Mouse (Mus musculus): ENCODE results near the gene Cdsn. TPM values are rescaled to one million over a fixed set of nuclear protein-coding genes. Genes with fewer than 3 reads are reported as not detected.

The Cdsn gene
- polyA plus RNA-seq, 1 experiment from 2014 or later, result 2.1 TPM

DNA sequence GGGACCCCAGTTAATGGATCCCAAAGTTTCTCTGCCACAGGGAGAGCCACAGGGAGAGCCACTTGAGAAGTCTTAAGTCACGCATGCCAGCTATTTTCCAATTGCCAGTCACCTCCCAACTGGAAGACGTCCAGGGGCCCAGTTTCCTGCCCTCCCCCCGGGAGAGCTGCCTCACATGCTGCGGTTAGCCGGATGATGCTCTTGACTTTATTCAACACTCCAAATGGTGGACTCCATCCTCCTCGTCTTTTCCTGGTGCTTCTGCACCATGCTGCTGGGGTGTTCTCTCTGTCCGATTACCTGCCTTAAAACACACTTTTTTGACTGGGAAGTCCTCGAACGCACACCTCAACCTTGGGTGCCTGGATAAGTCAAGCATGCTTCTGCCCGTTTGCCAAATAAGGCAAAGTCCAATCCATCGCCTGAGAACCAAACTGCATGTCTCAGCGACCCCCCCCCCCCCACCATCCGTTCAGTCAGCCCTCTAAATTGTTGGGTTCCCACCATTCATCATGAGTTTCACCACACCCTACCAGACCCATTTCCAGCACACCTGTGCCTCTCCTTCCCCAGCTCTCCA lies 4.3 kb downstream of the Cdsn start:
- no peak overlapping the region for H3K27ac ChIP-seq
- WGBS, result 82% methylated on average over 13 of the region's 13 CpGs
- no peak for ATAC-seq (ENCODE audit: insufficient read depth, low FRiP score, low read depth)

GRCm38 (mm10) chr17:35556812-35557211 lies 4.9 kb downstream of the Cdsn start:
- no peak overlapping the region for H3K9ac ChIP-seq
- ATAC-seq (ENCODE audit: insufficient read depth, low FRiP score, low read depth), result peak; percentile 8; the same call in 1 of the 2 replicates
- H3K4me2 ChIP-seq, result peak overlapping the region; percentile 19; the same call in 1 of the 2 replicates
- H3K27me3 ChIP-seq (replicated peaks), result no peaks in the 10 kb centered on the region
- H3K36me3 ChIP-seq, result no peaks in the 10 kb centered on the region
- no peak overlapping the region for H3K4me3 ChIP-seq (replicated peaks)
- 21% methylated on average over 5 of the region's 5 CpGs for WGBS
- no peaks in the 10 kb centered on the region for H3K4me1 ChIP-seq
- H3K9me3 ChIP-seq, result no peaks in the 10 kb centered on the region
- peak overlapping the region; percentile 57; the same call in 1 of the 2 replicates for H3K27ac ChIP-seq

More for the DNA sequence above, 4.3 kb downstream of the Cdsn start:
- H3K9me3 ChIP-seq, result no peaks in the 10 kb centered on the region
- H3K27me3 ChIP-seq (replicated peaks), result no peaks in the 10 kb centered on the region
- no peaks in the 10 kb centered on the region for H3K4me1 ChIP-seq
- H3K9ac ChIP-seq, result no peak overlapping the region
- H3K36me3 ChIP-seq, result no peaks in the 10 kb centered on the region
- H3K4me3 ChIP-seq (replicated peaks), result no peak overlapping the region
- no peak overlapping the region for H3K4me2 ChIP-seq

DNA sequence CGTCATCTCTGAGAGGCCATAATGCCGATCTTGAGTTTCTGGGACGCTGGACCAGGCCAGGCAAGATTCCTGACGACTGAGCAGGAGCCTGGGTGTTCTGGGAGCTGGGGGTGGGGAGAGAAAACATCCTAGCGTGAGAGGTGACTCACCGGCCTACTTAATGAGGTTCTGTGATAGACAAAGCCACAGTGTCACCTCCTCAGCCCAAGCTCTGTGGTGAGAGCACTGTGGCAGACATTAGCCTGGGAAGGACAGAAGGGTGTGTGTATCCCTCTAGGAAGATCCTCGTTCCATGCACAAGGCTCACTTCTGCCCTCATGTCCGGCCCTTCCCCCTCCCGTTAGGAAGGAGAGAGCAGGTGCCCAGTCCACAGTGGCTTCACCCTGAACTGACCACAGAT lies 5.4 kb downstream of the Cdsn start:
- Histone ChIP-seq H3K4me2 (peak overlapping the region; percentile 19; the same call in 1 of the 2 replicates), H3K4me1 (no peaks in the 10 kb centered on the region), H3K9ac (no peak overlapping the region), H3K4me3 (replicated peaks) (no peak overlapping the region), H3K36me3 (no peaks in the 10 kb centered on the region), H3K27me3 (replicated peaks) (no peaks in the 10 kb centered on the region), H3K9me3 (no peaks in the 10 kb centered on the region), H3K27ac (peak overlapping the region; percentile 57; the same call in 1 of the 2 replicates)
- ATAC-seq (ENCODE audit: insufficient read depth, low FRiP score, low read depth), result no peak
- 62% methylated on average over 9 of the region's 9 CpGs for WGBS

GRCm38 (mm10) chr17:35558216-35558615 lies 6.3 kb downstream of the Cdsn start:
- Histone ChIP-seq H3K9me3 (no peaks in the 10 kb centered on the region), H3K27ac (no peak overlapping the region), H3K4me3 (replicated peaks) (no peak overlapping the region), H3K27me3 (replicated peaks) (no peaks in the 10 kb centered on the region), H3K4me2 (no peak overlapping the region), H3K9ac (no peak overlapping the region), H3K36me3 (no peaks in the 10 kb centered on the region), H3K4me1 (no peaks in the 10 kb centered on the region)
- 62% methylated on average over 8 of the region's 8 CpGs for WGBS
- no peak for ATAC-seq (ENCODE audit: insufficient read depth, low FRiP score, low read depth)

- H3K4me2 ChIP-seq, result no peak within 1 kb of the TSS
- H3K4me3 ChIP-seq (replicated peaks), result no peak within 1 kb of the TSS
- H3K4me1 ChIP-seq, result peaks cover 13% of the 10 kb centered on the region
- WGBS, result 56% methylated on average over 3 of the region's 3 CpGs
- ATAC-seq (ENCODE audit: insufficient read depth, low FRiP score, low read depth), result no peak
- H3K36me3 ChIP-seq, result no peaks in the 10 kb centered on the region
- no peak within 1 kb of the TSS for H3K9ac ChIP-seq
- no peak within 1 kb of the TSS for H3K27ac ChIP-seq
- peaks cover 18% of the 10 kb centered on the region for H3K27me3 ChIP-seq (replicated peaks)
- no peaks in the 10 kb centered on the region for H3K9me3 ChIP-seq
Measured at GRCm38 (mm10) chr17:35567150-35567549, 15.2 kb downstream of the Cdsn start, which contains the start of gene 2300002M23Rik. 2300002M23Rik (plus strand) TSS chr17:35567450.

- no peak for ATAC-seq (ENCODE audit: insufficient read depth, low FRiP score, low read depth)
- H3K9ac ChIP-seq, result no peak overlapping the region
- no peak overlapping the region for H3K4me2 ChIP-seq
- H3K27me3 ChIP-seq (replicated peaks), result peaks cover 18% of the 10 kb centered on the region
- no peak overlapping the region for H3K27ac ChIP-seq
- no peak overlapping the region for H3K4me3 ChIP-seq (replicated peaks)
- WGBS, result 27% methylated on average over 9 of the region's 9 CpGs
- H3K36me3 ChIP-seq, result no peaks in the 10 kb centered on the region
- H3K4me1 ChIP-seq, result peaks cover 13% of the 10 kb centered on the region
- H3K9me3 ChIP-seq, result no peaks in the 10 kb centered on the region
Measured at GRCm38 (mm10) chr17:35567767-35568166, 15.8 kb downstream of the Cdsn start.

DNA sequence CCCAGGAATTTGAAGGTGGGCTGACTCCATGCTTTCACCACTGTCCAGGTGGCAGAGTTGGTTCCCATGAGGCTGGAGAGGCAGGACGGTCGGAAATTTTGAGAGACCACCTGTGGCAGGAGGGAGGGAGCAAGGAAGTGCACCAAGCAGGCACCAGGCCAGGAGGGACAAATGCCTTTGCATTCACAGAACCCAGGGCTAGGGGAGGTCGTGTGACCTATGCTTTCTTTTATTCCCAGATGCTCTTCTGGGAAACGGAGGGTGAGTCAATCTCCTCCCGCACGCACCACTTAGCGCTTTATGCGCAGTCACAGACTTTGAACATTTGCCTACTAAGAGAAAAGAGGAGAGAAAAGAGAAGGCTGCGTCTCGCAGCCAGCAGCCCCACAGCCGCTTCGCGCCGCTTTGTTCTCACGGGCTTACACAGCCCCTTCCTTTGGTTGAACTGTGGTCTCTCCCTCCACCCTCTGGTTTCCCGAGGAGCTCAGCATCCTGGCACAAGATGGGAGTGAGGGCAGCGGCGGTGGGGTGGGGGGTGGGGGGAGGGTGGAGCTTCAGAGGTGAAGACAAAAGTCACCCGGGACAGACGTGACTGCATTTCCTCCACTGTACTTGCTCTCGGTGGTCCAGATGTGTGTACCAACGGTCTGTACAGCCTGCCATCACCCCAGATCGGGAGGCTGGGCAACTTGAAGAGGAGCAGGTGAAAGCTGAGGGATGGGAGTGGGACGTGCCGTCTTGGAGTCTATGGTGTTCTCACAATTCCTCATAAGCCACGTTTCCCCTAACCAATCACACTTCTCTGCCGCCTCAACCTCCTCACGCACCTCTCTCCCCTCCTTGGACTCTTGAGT lies 17.4 kb downstream of the Cdsn start:
- no peak overlapping the region for H3K9ac ChIP-seq
- ATAC-seq (ENCODE audit: insufficient read depth, low FRiP score, low read depth), result peak; percentile 10; the same call in 1 of the 2 replicates
- no peak overlapping the region for H3K27ac ChIP-seq
- peak overlapping the region; percentile 50 for H3K4me2 ChIP-seq
- H3K4me1 ChIP-seq, result peaks cover 13% of the 10 kb centered on the region
- H3K27me3 ChIP-seq (replicated peaks), result peaks cover 18% of the 10 kb centered on the region
- H3K36me3 ChIP-seq, result no peaks in the 10 kb centered on the region
- H3K4me3 ChIP-seq (replicated peaks), result peak overlapping the region; percentile 23
- no peaks in the 10 kb centered on the region for H3K9me3 ChIP-seq
- whole genome bisulfite sequencing, result 5% methylated on average over 28 of the region's 28 CpGs

GRCm38 (mm10) chr17:35570836-35571235 lies 18.9 kb downstream of the Cdsn start:
- Histone ChIP-seq H3K4me3 (replicated peaks) (no peak overlapping the region), H3K36me3 (no peaks in the 10 kb centered on the region), H3K27me3 (replicated peaks) (peaks cover 18% of the 10 kb centered on the region), H3K9me3 (no peaks in the 10 kb centered on the region), H3K4me2 (no peak overlapping the region), H3K27ac (no peak overlapping the region), H3K4me1 (peaks cover 13% of the 10 kb centered on the region), H3K9ac (no peak overlapping the region)
- WGBS, result 67% methylated on average over 14 of the region's 14 CpGs
- no peak for ATAC-seq (ENCODE audit: insufficient read depth, low FRiP score, low read depth)

GRCm38 (mm10) chr17:35571477-35571876 lies 19.5 kb downstream of the Cdsn start:
- Histone ChIP-seq H3K4me2 (no peak overlapping the region), H3K36me3 (no peaks in the 10 kb centered on the region), H3K9me3 (no peaks in the 10 kb centered on the region), H3K27ac (no peak overlapping the region), H3K4me1 (peaks cover 13% of the 10 kb centered on the region), H3K9ac (no peak overlapping the region), H3K27me3 (replicated peaks) (peaks cover 18% of the 10 kb centered on the region), H3K4me3 (replicated peaks) (no peak overlapping the region)
- no peak for ATAC-seq (ENCODE audit: insufficient read depth, low FRiP score, low read depth)
- 89% methylated on average over 7 of the region's 7 CpGs for WGBS

- no peaks in the 10 kb centered on the region for H3K27me3 ChIP-seq (replicated peaks)
- no peaks in the 10 kb centered on the region; the same call in 1 of the 2 replicates for H3K4me1 ChIP-seq
- H3K9ac ChIP-seq, result no peak overlapping the region
- no peaks in the 10 kb centered on the region for H3K9me3 ChIP-seq
- ATAC-seq (ENCODE audit: insufficient read depth, low FRiP score, low read depth), result no peak
- H3K36me3 ChIP-seq, result no peaks in the 10 kb centered on the region
- WGBS, result 20% methylated on average over 6 of the region's 6 CpGs
- no peak overlapping the region for H3K27ac ChIP-seq
- H3K4me3 ChIP-seq (replicated peaks), result no peak overlapping the region
- H3K4me2 ChIP-seq, result no peak overlapping the region
Measured at GRCm38 (mm10) chr17:35578211-35578610, 26.3 kb downstream of the Cdsn start.

- Histone ChIP-seq H3K9ac (no peak overlapping the region), H3K27ac (no peak overlapping the region), H3K4me3 (replicated peaks) (no peak overlapping the region), H3K27me3 (replicated peaks) (no peaks in the 10 kb centered on the region), H3K9me3 (no peaks in the 10 kb centered on the region), H3K4me2 (no peak overlapping the region), H3K4me1 (no peaks in the 10 kb centered on the region), H3K36me3 (no peaks in the 10 kb centered on the region)
- WGBS, result 88% methylated on average over 1 of the region's 1 CpGs
- no peak for ATAC-seq (ENCODE audit: insufficient read depth, low FRiP score, low read depth)
Measured at GRCm38 (mm10) chr17:35582900-35583299, 31.0 kb downstream of the Cdsn start.

- no peak for ATAC-seq (ENCODE audit: insufficient read depth, low FRiP score, low read depth)
- no peak overlapping the region for H3K9ac ChIP-seq
- no peaks in the 10 kb centered on the region for H3K4me1 ChIP-seq
- 14% methylated on average over 16 of the region's 16 CpGs for WGBS
- no peaks in the 10 kb centered on the region for H3K9me3 ChIP-seq
- H3K36me3 ChIP-seq, result no peaks in the 10 kb centered on the region
- H3K27me3 ChIP-seq (replicated peaks), result no peaks in the 10 kb centered on the region
- no peak overlapping the region for H3K27ac ChIP-seq
- peak overlapping the region; percentile 33; the same call in 1 of the 2 replicates for H3K4me2 ChIP-seq
- H3K4me3 ChIP-seq (replicated peaks), result no peak overlapping the region
Measured at GRCm38 (mm10) chr17:35584330-35584937, 32.5 kb downstream of the Cdsn start.
